Mouse (Mus musculus) heart, postnatal 0 days (tissue): ENCODE measurements around the gene 2310034G01Rik. TPM values are rescaled to one million over a fixed set of nuclear protein-coding genes. Genes with fewer than 3 reads are reported as not detected.
A peak's percentile ranks its signal among the peaks of the same experiment; 100 is the strongest.

Experiments
- ATAC-seq: fragments of 200-750 bp; cut with Nextera tagmentation; 2 replicates; pipeline ENCODE4 v1.8.0; 2017; ENCODE audit warnings: low read depth, moderate number of reproducible peaks, moderate library complexity; ENCODE audit not compliant: insufficient read depth
- DNase-seq: peaks from one replicate; pipeline ENCODE4 v3.0.0-alpha.2; 2016; ENCODE audit warnings: low spot score
- H3K27ac ChIP-seq: fragments of 300-500 bp; sonication (generic); 2 replicates; pipeline ENCODE4 v1.5.1; 2014; ENCODE audit warnings: low read depth, mild to moderate bottlenecking
- H3K27me3 ChIP-seq: fragments of 300-500 bp; sonication (generic); 2 replicates; pipeline ENCODE4 v1.6.1; 2014; ENCODE audit warnings: low read length, mixed read lengths; ENCODE audit not compliant: control insufficient read depth, insufficient read depth
- H3K36me3 ChIP-seq: fragments of 300-500 bp; sonication (generic); replicated peaks from 2 replicates; pipeline ENCODE4 v1.6.1; 2014; ENCODE audit warnings: low read length, mixed read lengths; ENCODE audit not compliant: control insufficient read depth, insufficient read depth
- H3K4me1 ChIP-seq: fragments of 300-500 bp; sonication (generic); 2 replicates; pipeline ENCODE4 v1.6.1; 2014; ENCODE audit warnings: antibody characterized with exemption; ENCODE audit not compliant: control insufficient read depth, insufficient read depth
- H3K4me2 ChIP-seq: fragments of 300-500 bp; sonication (generic); 2 replicates; pipeline ENCODE4 v1.6.1; 2014; ENCODE audit warnings: low read depth, mild to moderate bottlenecking, low read length, moderate library complexity
- H3K4me3 ChIP-seq: fragments of 300-500 bp; sonication (generic); 2 replicates; pipeline ENCODE4 v1.5.1; 2014; ENCODE audit warnings: low read depth, low read length
- H3K9ac ChIP-seq: fragments of 300-500 bp; sonication (generic); replicated peaks from 2 replicates; pipeline ENCODE4 v1.6.1; 2014; ENCODE audit warnings: low read depth, low read length, mixed read lengths
- H3K9me3 ChIP-seq: fragments of 300-500 bp; sonication (generic); replicated peaks from 2 replicates; pipeline ENCODE4 v1.6.1; 2016; ENCODE audit warnings: low read length; ENCODE audit not compliant: control insufficient read depth
- CTCF ChIP-seq: IDR thresholded peaks from 2 replicates; pipeline ENCODE4 v1.5.1; 2016; ENCODE audit warnings: antibody characterized with exemption, control low read depth, low read depth
- EP300 ChIP-seq: IDR thresholded peaks from 2 replicates; pipeline ENCODE4 v1.6.1; 2016; ENCODE audit warnings: antibody characterized with exemption, low read depth
- WGBS: fragments of 180-500 bp; shearing (Covaris S2); extraction: QIAGEN DNeasy Blood & Tissue Kit; methylation state at CpG from one replicate; pipeline ENCODE4 v1.1.7; 2014; 5-methylcytosine and 5-hydroxymethylcytosine counted together
- polyA plus RNA-seq: library from polyadenylated mRNA; unstranded; fragments of >200 nt; fragmentation: Nextera tagmentation; extraction: Ambion mirVana; gene quantifications from 2 replicates; pipeline ENCODE4 v1.2.1, GENCODE M21; 2015
- total RNA-seq: library from RNA; depleted of rRNA; stranded (reverse); fragments of >200 nt; gene quantifications from 2 replicates; pipeline ENCODE4 v1.2.3, GENCODE M21; 2014; ENCODE audit warnings: low replicate concordance

Gene 2310034G01Rik
- total and polyA plus RNA-seq, 2 experiments from 2014 or later: 1.1 to 1.5 TPM

DNA sequence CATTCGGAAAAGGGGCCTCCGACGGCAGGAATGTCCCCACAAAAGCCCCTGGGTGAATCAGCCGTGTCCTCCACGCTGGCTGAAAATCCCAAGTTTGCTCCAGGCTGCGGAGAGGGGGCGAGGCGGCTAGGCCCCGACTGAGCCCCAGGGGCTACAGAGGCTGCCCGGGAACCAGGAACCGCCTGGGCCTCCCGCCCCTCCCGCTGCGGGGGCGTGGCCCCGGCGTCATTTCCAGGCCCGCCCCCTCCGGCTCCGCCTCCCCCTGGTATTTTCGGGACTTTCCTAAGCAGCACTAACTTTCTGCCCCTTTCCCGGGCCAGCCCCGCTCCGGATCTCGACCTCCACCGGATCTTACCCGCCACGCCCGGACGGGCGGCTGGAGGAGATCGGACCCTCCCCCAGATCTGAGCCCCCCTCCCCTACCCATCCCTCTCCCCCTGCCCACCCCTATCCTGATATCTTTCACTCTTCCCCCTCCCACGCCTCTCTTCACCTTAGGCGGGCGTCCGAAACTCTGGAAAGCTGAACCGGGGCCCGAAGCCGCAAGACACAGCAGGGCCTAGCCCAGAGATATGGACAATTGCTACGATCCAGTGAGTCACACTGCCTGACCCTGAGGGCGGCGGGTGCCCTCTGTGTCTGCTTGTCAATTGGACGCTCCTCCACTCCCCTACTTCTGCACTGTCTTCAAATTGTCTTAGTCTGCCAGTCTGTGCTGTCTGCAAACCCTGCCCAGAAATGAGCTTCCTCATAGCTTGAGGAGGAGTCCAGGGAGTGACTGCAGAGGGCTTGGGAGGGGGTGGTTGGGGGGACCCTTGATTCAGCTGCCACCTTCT lies 44.5 kb downstream of the 2310034G01Rik start:
- ATAC-seq: peak; percentile 68
- peaks cover 6% of the 10 kb centered on the region; the same call in 1 of the 2 replicates for H3K4me1 ChIP-seq
- H3K4me2 ChIP-seq: peak overlapping the region; percentile 94
- no peaks in the 10 kb centered on the region for H3K9me3 ChIP-seq
- peak overlapping the region; percentile 53 for H3K9ac ChIP-seq
- DNase-seq: peak; percentile 81
- WGBS: 1% methylated on average over 41 of the region's 43 CpGs
- TF ChIP-seq CTCF (no peak), EP300 (no peak)
- H3K4me3 ChIP-seq: peak overlapping the region; percentile 76
- peaks cover 27% of the 10 kb centered on the region for H3K36me3 ChIP-seq
- H3K27me3 ChIP-seq: no peaks in the 10 kb centered on the region
- H3K27ac ChIP-seq: peak overlapping the region; percentile 81

DNA sequence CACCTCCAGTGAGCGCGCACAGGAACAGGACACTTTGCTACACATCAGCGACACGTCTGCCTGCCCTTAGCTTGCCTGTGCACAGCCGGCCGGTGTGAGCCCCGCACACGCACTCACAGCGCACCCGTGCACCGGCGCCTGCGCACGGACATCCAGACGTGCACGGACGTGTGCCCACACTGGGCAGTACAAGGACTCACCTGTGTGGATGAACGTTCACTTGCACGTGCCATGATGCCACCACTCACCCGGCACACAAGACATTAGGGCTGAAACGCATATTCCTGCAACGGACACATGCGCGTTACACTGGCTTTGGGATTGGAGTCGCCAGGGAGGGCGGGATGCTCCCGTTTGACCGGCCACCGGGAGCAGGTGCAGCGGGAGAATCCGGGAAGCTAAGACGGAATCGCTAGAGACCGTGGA lies 45.2 kb downstream of the 2310034G01Rik start:
- Histone ChIP-seq H3K36me3 (peaks cover 20% of the 10 kb centered on the region), H3K9me3 (no peaks in the 10 kb centered on the region), H3K4me3 (peak overlapping the region; percentile 76), H3K9ac (peak overlapping the region; percentile 53), H3K27ac (peak overlapping the region; percentile 81), H3K4me1 (peaks cover 6% of the 10 kb centered on the region; the same call in 1 of the 2 replicates), H3K27me3 (no peaks in the 10 kb centered on the region), H3K4me2 (peak overlapping the region; percentile 94)
- TF ChIP-seq EP300: no peak
- under 1% methylated on average over 34 of the region's 34 CpGs for WGBS
- ATAC-seq (peak; percentile 34), DNase-seq (no peak)

DNA sequence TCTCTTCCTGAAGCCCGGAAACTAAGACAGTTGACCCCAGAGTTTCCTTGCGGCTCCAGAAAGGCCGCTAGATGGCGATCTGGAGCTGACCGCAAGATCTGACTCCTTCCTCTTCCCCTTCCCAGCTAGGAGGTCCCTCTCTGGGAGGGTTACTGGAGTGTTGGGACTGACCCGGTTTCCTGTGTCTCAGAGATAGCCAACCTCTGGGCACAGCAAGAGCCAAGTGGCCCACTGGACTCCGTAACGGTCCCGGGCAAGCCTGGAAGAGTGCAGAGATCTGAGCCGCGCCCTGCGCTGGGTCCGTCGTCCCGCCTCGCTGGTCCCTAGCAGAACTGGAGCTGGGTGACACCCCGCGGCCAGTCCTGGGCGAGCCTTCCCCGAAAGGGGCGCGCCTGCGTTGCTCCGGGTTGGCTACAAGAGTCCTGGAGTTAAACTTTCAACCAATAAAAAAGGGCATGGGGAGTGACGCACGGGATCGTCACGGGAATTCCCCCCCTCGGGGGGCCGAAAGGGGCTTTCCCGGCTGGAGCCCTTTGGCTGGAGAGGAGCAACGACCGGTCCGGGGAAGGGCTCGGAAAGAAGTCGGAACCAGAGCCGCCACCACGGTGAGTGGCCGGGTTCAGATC lies 45.8 kb downstream of the 2310034G01Rik start, which contains the start of gene Nfkb2:
Nfkb2 (plus strand) TSS at position 105 of the 626 bp plus-strand sequence.
- Histone ChIP-seq H3K4me2 (peak within 1 kb of the TSS; percentile 94), H3K4me3 (peak within 1 kb of the TSS; percentile 76), H3K9me3 (no peaks in the 10 kb centered on the region), H3K36me3 (peaks cover 15% of the 10 kb centered on the region), H3K4me1 (peaks cover 6% of the 10 kb centered on the region; the same call in 1 of the 2 replicates), H3K27ac (peak within 1 kb of the TSS; percentile 81), H3K9ac (peak within 1 kb of the TSS; percentile 53), H3K27me3 (no peaks in the 10 kb centered on the region)
- peak; percentile 92 for ATAC-seq
- TF ChIP-seq EP300: peak; percentile 18; the same call in 1 of the 2 replicates
- TF ChIP-seq CTCF: peak; percentile 89
- DNase-seq: peak; percentile 96
- under 1% methylated on average over 39 of the region's 39 CpGs for WGBS

DNA sequence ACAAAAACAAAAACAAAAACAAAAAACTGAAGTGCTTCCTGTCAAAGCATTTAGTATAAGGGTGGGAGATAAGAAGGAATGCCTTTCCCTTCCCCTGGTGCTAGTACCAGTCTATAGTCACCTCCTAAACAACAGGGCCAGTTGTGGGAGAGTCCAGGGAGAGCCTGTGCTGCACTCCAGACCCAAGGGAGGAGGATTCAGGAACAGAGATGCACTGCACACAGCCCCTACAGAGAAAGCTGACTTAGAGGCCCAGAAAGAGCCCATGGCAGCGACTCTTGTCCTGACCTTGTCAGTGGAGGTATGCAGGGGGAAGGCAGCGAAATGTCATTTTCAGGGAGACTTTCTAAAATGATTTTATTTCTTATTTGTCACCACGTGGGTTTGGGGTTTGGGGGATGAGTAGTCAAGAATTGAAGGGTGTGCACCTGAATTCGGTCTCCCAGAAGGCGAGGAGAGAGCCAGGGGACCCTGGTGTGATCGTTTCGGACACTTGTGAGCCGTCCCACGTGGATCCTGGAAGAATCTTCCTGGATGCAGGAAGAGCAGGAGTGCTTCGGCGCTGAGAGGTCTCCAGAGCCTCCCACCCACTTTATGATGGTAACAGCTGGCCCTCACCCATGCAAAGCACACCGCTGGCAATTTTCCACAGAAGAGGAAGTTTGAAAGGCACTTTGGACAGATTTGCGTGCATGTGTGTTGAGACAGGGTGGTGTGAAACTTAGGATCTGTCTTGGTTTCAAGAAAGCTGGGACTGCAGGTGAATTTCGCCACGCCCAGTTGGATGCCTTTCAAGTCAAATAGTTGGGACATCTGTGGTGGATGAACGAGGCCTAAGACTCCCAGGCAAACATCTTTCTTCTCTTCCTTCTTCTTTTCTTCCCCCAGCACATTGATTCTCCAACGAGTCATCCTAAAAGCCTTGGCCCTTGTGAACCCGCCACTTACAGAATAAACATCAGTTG lies 46.6 kb downstream of the 2310034G01Rik start:
- Histone ChIP-seq H3K9me3 (no peaks in the 10 kb centered on the region), H3K9ac (0 out of 2 replicates have a peak overlapping the region, but pooled peaks have one; percentile 53), H3K4me1 (peaks cover 6% of the 10 kb centered on the region; the same call in 1 of the 2 replicates), H3K4me3 (peak overlapping the region; percentile 76), H3K4me2 (peak overlapping the region; percentile 94), H3K27ac (peak overlapping the region; percentile 81; the same call in 1 of the 2 replicates), H3K27me3 (no peaks in the 10 kb centered on the region), H3K36me3 (peaks cover 15% of the 10 kb centered on the region)
- no peak for ATAC-seq
- DNase-seq: no peak
- TF ChIP-seq EP300 (no peak), CTCF (no peak)
- 54% methylated on average over 18 of the region's 18 CpGs for WGBS

DNA sequence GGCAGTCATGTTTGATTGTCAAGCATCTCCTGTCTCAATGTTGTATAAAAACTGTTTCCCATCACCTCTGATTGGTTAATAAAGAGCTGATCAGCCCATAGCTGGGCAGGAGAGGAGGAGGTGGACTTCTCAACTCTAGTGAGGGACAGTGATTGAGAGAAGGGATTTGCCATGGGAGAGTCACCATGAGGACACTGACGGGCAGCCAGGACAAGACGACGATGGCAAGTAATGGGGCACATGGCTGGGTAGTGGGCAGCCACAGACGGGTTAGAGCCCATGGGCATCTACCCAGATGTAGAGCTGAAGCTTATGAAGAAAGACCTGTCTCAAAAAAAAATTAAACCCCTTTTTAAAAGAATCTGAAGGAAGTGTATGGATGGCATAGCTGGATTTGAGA lies 47.6 kb downstream of the 2310034G01Rik start:
- DNase-seq (no peak), ATAC-seq (no peak)
- no peaks in the 10 kb centered on the region for H3K27me3 ChIP-seq
- H3K36me3 ChIP-seq: peaks cover 9% of the 10 kb centered on the region
- WGBS: 81% methylated on average over 4 of the region's 4 CpGs
- no peak for TF ChIP-seq CTCF
- no peak for TF ChIP-seq EP300
- no peak overlapping the region for H3K4me2 ChIP-seq
- H3K4me3 ChIP-seq: no peak overlapping the region
- no peak overlapping the region for H3K27ac ChIP-seq
- H3K4me1 ChIP-seq: peaks cover 6% of the 10 kb centered on the region; the same call in 1 of the 2 replicates
- no peaks in the 10 kb centered on the region for H3K9me3 ChIP-seq
- H3K9ac ChIP-seq: no peak overlapping the region
